Comparison of ENCODE assay signal across 13 mouse cellular contexts in genomic region chr2:140790363-140790762, GRCm38 (mm10).
DNase-seq lines count a peak whose midpoint lies in the region; ATAC-seq lines count a peak whose summit lies in the region.
"Had no signal": no experiment of that assay in that cellular context is flagged by ENCODE, and none has a peak within 500 bp of the region (broad histone marks: within the 10 kb centered on the region; RNA-seq: fewer than 3 reads in every experiment).

No protein-coding gene starts in this region.

- peak; percentile 70 to 82 for DNase-seq in adrenal gland, adult (ENCODE audit: inconsistent age in 2 of 2, low spot score in 1 of 2)
- no peak for DNase-seq in adrenal gland, postnatal 4 days (ENCODE audit: low spot score in 2 of 2)
- peak; percentile 38 for DNase-seq in c-Kit-positive CD71-negative TER-119-negative erythroid progenitor cells, embryonic 14.5 days (ENCODE audit: low read depth)
- DNase-seq in lung, postnatal 14 days = peak; percentile 35
- DNase-seq: cerebellum, postnatal 10 days; kidney, postnatal 14 days; retina, postnatal 1 day had no signal

- 39% methylated on average over 5 of the region's 5 CpGs for WGBS in stomach, embryonic 16.5 days
- WGBS in forebrain, embryonic 16.5 days = 83% methylated on average over 5 of the region's 5 CpGs
- 64% methylated on average over 5 of the region's 5 CpGs for WGBS in kidney, embryonic 14.5 days
- 82% methylated on average over 5 of the region's 5 CpGs for WGBS in hindbrain, embryonic 16.5 days

- H3K4me1 ChIP-seq in stomach, embryonic 16.5 days (ENCODE audit: control insufficient read depth, insufficient read depth, low read length) = no peaks in the 10 kb centered on the region
- H3K4me1 ChIP-seq in forebrain, embryonic 16.5 days (replicated peaks; ENCODE audit: control insufficient read depth, insufficient read depth, low read length) = no peaks in the 10 kb centered on the region
- H3K4me1 ChIP-seq in kidney, embryonic 14.5 days (ENCODE audit: control insufficient read depth, insufficient read depth, low read length) = no peaks in the 10 kb centered on the region
- H3K4me1 ChIP-seq in hindbrain, embryonic 16.5 days (ENCODE audit: control insufficient read depth, insufficient read depth, low read depth, low read length) = no peaks in the 10 kb centered on the region
- H3K4me1 ChIP-seq: hindbrain, embryonic 12.5 days had no signal

- H3K9ac ChIP-seq in stomach, embryonic 16.5 days (ENCODE audit: low read length) = no peak overlapping the region
- no peak overlapping the region for H3K9ac ChIP-seq in forebrain, embryonic 16.5 days (replicated peaks; ENCODE audit: low read depth, low read length)
- no peak overlapping the region for H3K9ac ChIP-seq in kidney, embryonic 14.5 days (ENCODE audit: low read depth, low read length)
- no peak overlapping the region for H3K9ac ChIP-seq in hindbrain, embryonic 16.5 days (ENCODE audit: low read depth, low read length)
- H3K9ac ChIP-seq: hindbrain, embryonic 12.5 days had no signal

- H3K4me2 ChIP-seq in stomach, embryonic 16.5 days (ENCODE audit: low read depth, low read length) = no peak overlapping the region
- no peak overlapping the region for H3K4me2 ChIP-seq in forebrain, embryonic 16.5 days (ENCODE audit: low read length)
- H3K4me2 ChIP-seq in kidney, embryonic 14.5 days (replicated peaks; ENCODE audit: low read depth, low read length) = no peak overlapping the region
- H3K4me2 ChIP-seq in hindbrain, embryonic 16.5 days (ENCODE audit: low read length) = no peak overlapping the region
- H3K4me2 ChIP-seq: heart, embryonic 11.5 days; hindbrain, embryonic 12.5 days had no signal

- H3K36me3 ChIP-seq in stomach, embryonic 16.5 days (ENCODE audit: control insufficient read depth, insufficient read depth, low read length) = no peaks in the 10 kb centered on the region
- H3K36me3 ChIP-seq in forebrain, embryonic 16.5 days (ENCODE audit: control insufficient read depth, insufficient read depth) = no peaks in the 10 kb centered on the region
- no peaks in the 10 kb centered on the region for H3K36me3 ChIP-seq in kidney, embryonic 14.5 days (ENCODE audit: control insufficient read depth, insufficient read depth, low read length)
- H3K36me3 ChIP-seq in hindbrain, embryonic 16.5 days (ENCODE audit: control insufficient read depth, insufficient read depth, low read length) = no peaks in the 10 kb centered on the region
- H3K36me3 ChIP-seq: hindbrain, embryonic 12.5 days had no signal

- H3K27ac ChIP-seq in stomach, embryonic 16.5 days (ENCODE audit: low read length) = no peak overlapping the region
- H3K27ac ChIP-seq in forebrain, embryonic 16.5 days (ENCODE audit: low read length) = no peak overlapping the region
- H3K27ac ChIP-seq in kidney, embryonic 14.5 days (ENCODE audit: low read depth, low read length) = no peak overlapping the region
- H3K27ac ChIP-seq in hindbrain, embryonic 16.5 days (ENCODE audit: low read depth, low read length) = no peak overlapping the region
- H3K27ac ChIP-seq: hindbrain, embryonic 12.5 days had no signal

- no peaks in the 10 kb centered on the region for H3K9me3 ChIP-seq in stomach, embryonic 16.5 days (replicated peaks; ENCODE audit: control insufficient read depth, low read length)
- H3K9me3 ChIP-seq in forebrain, embryonic 16.5 days (ENCODE audit: control insufficient read depth, low read length) = no peaks in the 10 kb centered on the region
- no peaks in the 10 kb centered on the region for H3K9me3 ChIP-seq in kidney, embryonic 14.5 days (ENCODE audit: control insufficient read depth, low read length)
- no peaks in the 10 kb centered on the region for H3K9me3 ChIP-seq in hindbrain, embryonic 16.5 days (ENCODE audit: control insufficient read depth, low read length)
- H3K9me3 ChIP-seq: hindbrain, embryonic 12.5 days had no signal

- no peak overlapping the region for H3K4me3 ChIP-seq in stomach, embryonic 16.5 days (replicated peaks; ENCODE audit: low read length)
- H3K4me3 ChIP-seq in forebrain, embryonic 16.5 days (replicated peaks; ENCODE audit: low read length) = no peak overlapping the region
- no peak overlapping the region for H3K4me3 ChIP-seq in kidney, embryonic 14.5 days (ENCODE audit: low read length)
- H3K4me3 ChIP-seq in hindbrain, embryonic 16.5 days (ENCODE audit: low read length) = no peak overlapping the region
- H3K4me3 ChIP-seq: hindbrain, embryonic 12.5 days had no signal

- H3K27me3 ChIP-seq in stomach, embryonic 16.5 days (ENCODE audit: control insufficient read depth, insufficient read depth, low read length) = no peaks in the 10 kb centered on the region
- H3K27me3 ChIP-seq in forebrain, embryonic 16.5 days (replicated peaks; ENCODE audit: control insufficient read depth, insufficient read depth, low read length) = no peaks in the 10 kb centered on the region
- H3K27me3 ChIP-seq in kidney, embryonic 14.5 days (ENCODE audit: control insufficient read depth, insufficient read depth, low read length) = no peaks in the 10 kb centered on the region
- no peaks in the 10 kb centered on the region for H3K27me3 ChIP-seq in hindbrain, embryonic 16.5 days (replicated peaks; ENCODE audit: control insufficient read depth, insufficient read depth, low read length)
- H3K27me3 ChIP-seq: hindbrain, embryonic 12.5 days had no signal

- peak; percentile 87; the same call in 1 of the 2 replicates for ATAC-seq in stomach, embryonic 16.5 days (ENCODE audit: insufficient read depth, low FRiP score)
- ATAC-seq in forebrain, embryonic 16.5 days = no peak
- ATAC-seq in kidney, embryonic 14.5 days (ENCODE audit: low FRiP score, low TSS enrichment) = no peak
- ATAC-seq in hindbrain, embryonic 16.5 days = no peak

Comparison
In these comparisons a context has a peak if more than half of its experiments do, and no peak if none do; other contexts are left out.
1. DNase-seq: peak in adrenal gland, adult (2 of 2), c-Kit-positive CD71-negative TER-119-negative erythroid progenitor cells, embryonic 14.5 days (single experiment) and lung, postnatal 14 days (single experiment); none in adrenal gland, postnatal 4 days (0 of 2).